In the genomic region with DNA sequence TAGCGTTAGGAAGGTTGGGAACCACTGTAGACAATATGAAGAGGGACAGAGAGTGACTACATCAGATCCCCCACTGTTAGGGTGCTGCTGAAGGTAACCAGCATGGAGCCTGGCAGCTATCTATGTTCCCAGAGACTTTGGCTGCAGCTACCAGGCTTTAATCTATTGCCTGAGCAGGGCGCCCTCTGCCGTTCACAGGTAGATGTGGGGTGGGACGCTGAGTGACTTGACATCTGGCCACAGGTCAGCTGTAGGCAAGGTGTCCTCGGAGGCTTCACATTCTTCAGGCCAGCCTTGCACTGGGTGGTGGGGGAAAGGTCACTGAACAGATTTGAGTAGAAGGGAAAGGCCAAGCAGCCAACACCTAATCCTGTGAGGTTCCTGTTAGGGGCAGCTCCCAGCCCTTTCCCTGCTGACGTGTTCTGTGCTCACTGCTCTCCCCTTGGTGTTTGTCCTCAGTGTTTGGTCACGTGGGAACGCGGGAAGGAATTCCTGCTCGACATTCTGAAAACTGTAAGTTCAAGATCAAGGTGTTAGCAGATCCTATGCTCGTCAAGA, we compare ENCODE assay signal across 8 mouse cellular contexts. TPM values are rescaled to one million over a fixed set of nuclear protein-coding genes. Genes with fewer than 3 reads are reported as not detected.
DNase-seq lines count a peak whose midpoint lies in the region; ATAC-seq and TF ChIP-seq lines count a peak whose summit lies in the region.

No protein-coding gene starts in this region.

- POLR2A ChIA-PET in Patski (lab: Charles Lee) = interaction anchor here (0.9 kb wide), 1 partner anchor 279 kb away, joined by 3 read pairs; no protein-coding TSS in a partner anchor

- in situ Hi-C loops in Patski (cut with MboI; ENCODE audit: low pct_unique_long_range_greater_than_20kb) = loop anchor here (5.0 to 10.0 kb wide), 2 partner anchors 564 to 607 kb away; no protein-coding TSS in a partner anchor

- H3K27me3 ChIP-seq in Patski = peaks cover 21% of the 10 kb centered on the region

- no peak for ATAC-seq in cerebellum, adult (ENCODE audit: insufficient number of reproducible peaks, low FRiP score, low TSS enrichment)
- no peak for ATAC-seq in Patski
- peak; percentile 77 for ATAC-seq in megakaryocyte progenitor cell, adult 5-6 weeks (replicated peaks; ENCODE audit: poor library complexity)

- peak; percentile 11 for DNase-seq in cerebellum, adult 11 months
- DNase-seq in Patski (ENCODE audit: low read depth, low spot score) = no peak
- peak; percentile 45 to 66 for DNase-seq in cerebellum, postnatal 25 days
- peak; percentile 38 to 43 for DNase-seq in gastrocnemius, postnatal 36 days
- DNase-seq in layer of hippocampus, postnatal 14 days (ENCODE audit: low spot score in 2 of 2) = peak; percentile 50 to 76
- peak; percentile 11 for DNase-seq in telencephalon, adult 2 months (ENCODE audit: low read depth, low spot score)

- intact Hi-C loops in gastrocnemius, postnatal 36 days (cut with DNase I) = loop anchor here (2.0 kb wide), 2 partner anchors 563 to 603 kb away; no protein-coding TSS in a partner anchor

- peak; percentile 84 for TF ChIP-seq CTCF in Patski (IDR thresholded peaks at IDR 0.05)

- CTCF ChIA-PET in Patski (lab: Charles Lee) = interaction anchor here (1.1 to 2.2 kb wide), 8 partner anchors 11 to 611 kb away, joined by 3 to 11 read pairs (median 3); no protein-coding TSS in a partner anchor

RNA-seq across cellular contexts. Expression of a gene that starts 11.3 kb away (rescaled TPM):
- 12.9 TPM for polyA plus RNA-seq in Patski (2021)
- total RNA-seq in gastrocnemius, postnatal 36 days (2021) = not detected
- not detected for total RNA-seq in layer of hippocampus, postnatal 14 days (2021)
- not detected in 2 replicates for total RNA-seq in megakaryocyte progenitor cell, adult 5-6 weeks (2015)
- not detected in 2 replicates for total RNA-seq in megakaryocyte progenitor cell, adult 5-6 weeks (2017)
